Mouse (Mus musculus) liver, embryonic 11.5 days (tissue): ENCODE data around the gene Efna2. TPM values are rescaled to one million over a fixed set of nuclear protein-coding genes. Genes with fewer than 3 reads are reported as not detected.

ENCODE experiments used
- ATAC-seq: fragments of 200-750 bp; cut with Nextera tagmentation; replicated peaks from 2 replicates; pipeline ENCODE4 v1.8.0; 2017; ENCODE audit warnings: moderate number of reproducible peaks, mild to moderate bottlenecking, moderate TSS enrichment, moderate library complexity; ENCODE audit not compliant: low FRiP score
- DNase-seq: peaks from one replicate; pipeline ENCODE4 v3.0.0-alpha.2; 2017; ENCODE audit warnings: low spot score
- H3K27ac ChIP-seq: fragments of 300-500 bp; sonication (generic); 2 replicates; pipeline ENCODE4 v1.5.1; 2014; ENCODE audit warnings: mild to moderate bottlenecking, low read depth, low read length, control low read depth
- H3K27me3 ChIP-seq: fragments of 300-500 bp; sonication (generic); replicated peaks from 2 replicates; pipeline ENCODE4 v1.6.1; 2014; ENCODE audit warnings: low read length, mixed read lengths; ENCODE audit not compliant: control insufficient read depth, insufficient read depth
- H3K36me3 ChIP-seq: fragments of 300-500 bp; sonication (generic); 2 replicates; pipeline ENCODE4 v1.6.1; 2014; ENCODE audit warnings: mild to moderate bottlenecking, low read length, moderate library complexity, mixed read lengths; ENCODE audit not compliant: control insufficient read depth, insufficient read depth
- H3K4me1 ChIP-seq: fragments of 300-500 bp; sonication (generic); replicated peaks from 2 replicates; pipeline ENCODE4 v1.6.1; 2014; ENCODE audit warnings: low read length, mixed read lengths; ENCODE audit not compliant: control insufficient read depth, insufficient read depth
- H3K4me2 ChIP-seq: fragments of 300-500 bp; sonication (generic); 2 replicates; pipeline ENCODE4 v1.6.1; 2014; ENCODE audit warnings: mild to moderate bottlenecking, control low read depth, moderate library complexity
- H3K4me3 ChIP-seq: fragments of 300-500 bp; sonication (generic); 2 replicates; pipeline ENCODE4 v1.5.1; 2014; ENCODE audit warnings: low read depth, low read length, control low read depth
- H3K9ac ChIP-seq: fragments of 300-500 bp; sonication (generic); 2 replicates; pipeline ENCODE4 v1.6.1; 2014; ENCODE audit warnings: low read depth, low read length, control low read depth
- H3K9me3 ChIP-seq: fragments of 300-500 bp; sonication (generic); 2 replicates; pipeline ENCODE4 v1.6.1; 2016; ENCODE audit warnings: low read length, inconsistent platforms, mixed read lengths; ENCODE audit not compliant: control insufficient read depth
- WGBS: fragments of 180-500 bp; shearing (Covaris S2); extraction: QIAGEN DNeasy Blood & Tissue Kit; methylation state at CpG from one replicate; pipeline ENCODE4 v1.1.7; 2014; 5-methylcytosine and 5-hydroxymethylcytosine counted together
- polyA plus RNA-seq: library from polyadenylated mRNA; unstranded; fragments of >200 nt; fragmentation: Nextera tagmentation; extraction: Ambion mirVana; gene quantifications from 2 replicates; pipeline ENCODE4 v1.2.1, GENCODE M21; 2014

Efna2 gene
- polyA plus RNA-seq, 1 experiment from 2014 or later, result 10.7 TPM

DNA sequence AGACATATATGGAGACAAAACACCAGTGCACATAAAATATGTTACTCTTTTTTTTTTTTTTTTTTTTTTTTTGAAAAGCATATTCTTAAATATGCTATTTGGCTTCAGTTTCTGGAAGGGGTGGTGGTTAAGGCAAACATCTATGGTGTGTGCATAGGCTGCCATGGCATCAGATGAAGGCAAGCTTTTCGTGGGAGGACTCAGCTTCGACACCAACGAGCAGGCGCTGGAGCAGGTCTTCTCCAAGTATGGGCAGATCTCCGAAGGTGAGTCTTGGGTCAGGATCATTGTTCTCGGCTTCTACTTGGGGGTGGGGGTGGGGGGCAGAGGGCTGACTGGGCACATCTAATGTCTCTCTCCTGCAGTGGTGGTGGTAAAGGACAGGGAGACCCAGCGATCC, 9.6 kb upstream of the Efna2 start:
- DNase-seq (no peak), ATAC-seq (no peak)
- WGBS, result 95% methylated on average over 7 of the region's 7 CpGs
- Histone ChIP-seq H3K27ac (no peak overlapping the region), H3K36me3 (peaks cover 22% of the 10 kb centered on the region), H3K9me3 (no peaks in the 10 kb centered on the region), H3K4me2 (no peak overlapping the region), H3K27me3 (no peaks in the 10 kb centered on the region), H3K4me3 (peak overlapping the region; percentile 14; the same call in 1 of the 2 replicates), H3K9ac (no peak overlapping the region), H3K4me1 (peaks cover 37% of the 10 kb centered on the region)

DNA sequence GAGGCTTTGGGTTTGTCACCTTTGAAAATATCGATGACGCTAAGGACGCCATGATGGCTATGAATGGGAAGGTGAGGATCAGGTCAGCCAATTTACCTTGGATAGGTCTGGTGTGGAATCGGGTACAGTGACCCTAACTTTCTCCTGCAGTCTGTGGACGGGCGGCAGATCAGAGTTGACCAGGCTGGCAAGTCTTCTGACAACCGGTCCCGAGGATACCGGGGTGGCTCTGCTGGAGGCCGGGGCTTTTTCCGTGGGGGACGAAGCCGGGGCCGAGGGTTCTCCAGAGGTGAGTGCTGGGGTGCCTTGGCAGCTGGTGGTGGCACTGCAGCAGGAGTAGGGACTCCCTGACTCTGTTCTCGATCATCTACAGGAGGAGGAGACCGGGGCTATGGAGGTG, 9.2 kb upstream of the Efna2 start:
- peaks cover 22% of the 10 kb centered on the region for H3K36me3 ChIP-seq
- no peak for DNase-seq
- no peak for ATAC-seq
- WGBS, result 96% methylated on average over 16 of the region's 16 CpGs
- H3K4me2 ChIP-seq, result no peak overlapping the region
- H3K27ac ChIP-seq, result no peak overlapping the region
- H3K9ac ChIP-seq, result no peak overlapping the region
- no peaks in the 10 kb centered on the region for H3K27me3 ChIP-seq
- no peak overlapping the region for H3K4me3 ChIP-seq
- H3K9me3 ChIP-seq, result no peaks in the 10 kb centered on the region
- H3K4me1 ChIP-seq, result peaks cover 36% of the 10 kb centered on the region

DNA sequence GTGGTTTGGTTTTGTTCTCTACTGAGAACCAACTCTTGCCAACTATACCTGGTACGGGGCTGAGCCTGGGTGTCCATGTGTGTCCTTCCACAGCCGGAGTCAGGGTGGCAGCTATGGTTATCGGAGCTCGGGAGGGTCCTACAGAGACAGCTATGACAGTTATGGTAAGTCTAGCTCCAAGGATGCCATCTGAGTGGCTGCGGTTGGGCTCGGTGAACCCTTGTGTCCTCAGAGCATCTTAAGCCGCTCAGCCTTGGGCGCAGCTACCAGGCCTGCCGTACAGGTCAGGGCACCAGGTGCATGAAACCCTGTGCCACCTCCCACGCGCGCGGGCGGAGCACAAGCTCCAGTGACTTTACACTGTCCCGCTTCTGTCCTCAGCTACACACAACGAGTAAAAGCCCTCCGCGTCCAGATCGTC, 8.7 kb upstream of the Efna2 start:
- Histone ChIP-seq H3K4me1 (peaks cover 31% of the 10 kb centered on the region), H3K27me3 (no peaks in the 10 kb centered on the region), H3K9me3 (no peaks in the 10 kb centered on the region), H3K9ac (no peak overlapping the region), H3K4me3 (no peak overlapping the region), H3K36me3 (peaks cover 22% of the 10 kb centered on the region), H3K27ac (no peak overlapping the region), H3K4me2 (no peak overlapping the region)
- ATAC-seq, result no peak
- DNase-seq, result no peak
- WGBS, result 95% methylated on average over 19 of the region's 19 CpGs

DNA sequence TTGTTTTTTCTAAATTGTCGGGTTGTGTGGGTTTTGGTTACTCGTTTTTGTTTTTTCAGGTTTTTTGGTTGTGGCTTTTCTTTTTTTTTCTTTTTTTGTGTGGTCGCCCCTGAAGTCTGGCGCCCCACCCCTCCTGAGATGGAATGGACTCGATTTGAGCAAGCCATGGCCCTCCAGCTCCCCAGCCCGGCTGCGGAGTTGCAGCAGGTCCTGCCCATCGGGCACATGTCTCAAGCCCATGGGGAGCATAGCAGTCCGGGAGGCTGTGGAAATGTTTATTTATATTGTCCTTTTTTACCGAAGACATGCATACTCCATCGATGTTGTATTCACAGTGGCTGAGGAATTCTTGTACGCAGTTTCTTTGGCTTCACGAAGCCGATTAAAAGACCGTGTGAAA, 8.0 kb upstream of the Efna2 start:
- no peaks in the 10 kb centered on the region for H3K27me3 ChIP-seq
- H3K4me1 ChIP-seq, result peaks cover 25% of the 10 kb centered on the region
- no peak for DNase-seq
- whole genome bisulfite sequencing, result 90% methylated on average over 15 of the region's 15 CpGs
- ATAC-seq, result no peak
- H3K9me3 ChIP-seq, result no peaks in the 10 kb centered on the region
- H3K27ac ChIP-seq, result no peak overlapping the region
- H3K4me2 ChIP-seq, result no peak overlapping the region; the same call in 1 of the 2 replicates
- H3K36me3 ChIP-seq, result peaks cover 22% of the 10 kb centered on the region
- H3K4me3 ChIP-seq, result peak overlapping the region; percentile 18
- no peak overlapping the region for H3K9ac ChIP-seq

GRCm38 (mm10) chr10:80171760-80172526, 7.3 kb upstream of the Efna2 start:
- Histone ChIP-seq H3K9ac (peak overlapping the region; percentile 79), H3K4me3 (peak overlapping the region; percentile 65), H3K9me3 (no peaks in the 10 kb centered on the region), H3K4me1 (peaks cover 19% of the 10 kb centered on the region), H3K27ac (peak overlapping the region; percentile 92), H3K4me2 (peak overlapping the region; percentile 85), H3K36me3 (peaks cover 22% of the 10 kb centered on the region), H3K27me3 (no peaks in the 10 kb centered on the region)
- ATAC-seq (no peak), DNase-seq (no peak)
- WGBS, result 87% methylated on average over 45 of the region's 45 CpGs

DNA sequence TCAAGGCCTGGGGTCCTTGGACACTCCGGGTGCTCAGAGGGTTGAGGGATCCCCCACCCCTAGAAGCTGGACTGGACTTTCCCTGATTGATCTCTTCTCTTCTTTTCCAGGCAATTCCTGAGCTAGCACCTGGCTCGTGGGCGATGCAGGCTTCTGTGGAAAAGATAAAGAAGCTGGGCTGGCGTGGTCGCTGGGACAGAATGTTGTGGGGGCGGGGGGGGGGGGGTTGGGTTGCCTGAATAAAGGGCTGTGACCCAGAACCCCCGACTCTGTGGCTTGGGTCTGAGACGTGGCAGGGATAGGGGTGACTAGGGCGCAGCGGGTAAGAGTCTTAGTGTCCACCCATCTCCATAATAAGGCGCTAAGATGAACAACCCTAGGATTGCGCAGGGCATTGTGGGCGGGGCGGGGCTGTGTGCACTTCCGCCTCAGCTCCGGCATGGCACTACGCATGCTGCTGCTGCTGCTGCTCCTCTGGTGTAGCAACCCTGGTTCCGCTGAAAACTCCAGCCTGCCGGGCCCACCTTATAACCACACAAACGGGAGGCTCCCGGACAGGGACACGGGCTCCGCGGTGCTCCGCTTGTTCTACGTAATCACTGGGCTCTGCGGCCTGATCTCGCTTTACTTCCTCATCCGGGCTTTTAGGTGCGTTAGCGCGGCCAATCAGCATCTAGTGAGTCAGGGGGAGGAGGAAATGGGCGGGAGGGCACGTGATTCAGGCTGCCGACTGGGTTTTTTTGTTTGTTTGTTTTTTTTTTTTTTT, 6.6 kb upstream of the Efna2 start, which contains the start of gene 1600002K03Rik:
Gene 1600002K03Rik, plus strand, starts transcription at position 418 of the 766 bp plus-strand sequence.
- Histone ChIP-seq H3K27ac (peak within 1 kb of the TSS; percentile 92), H3K4me2 (peak within 1 kb of the TSS; percentile 85), H3K36me3 (peaks cover 22% of the 10 kb centered on the region), H3K4me1 (peaks cover 16% of the 10 kb centered on the region), H3K9ac (peak within 1 kb of the TSS; percentile 79), H3K27me3 (no peaks in the 10 kb centered on the region), H3K4me3 (peak within 1 kb of the TSS; percentile 65), H3K9me3 (no peaks in the 10 kb centered on the region)
- DNase-seq, result peak; percentile 92
- peak; percentile 80 for ATAC-seq
- WGBS, result 5% methylated on average over 35 of the region's 35 CpGs

DNA sequence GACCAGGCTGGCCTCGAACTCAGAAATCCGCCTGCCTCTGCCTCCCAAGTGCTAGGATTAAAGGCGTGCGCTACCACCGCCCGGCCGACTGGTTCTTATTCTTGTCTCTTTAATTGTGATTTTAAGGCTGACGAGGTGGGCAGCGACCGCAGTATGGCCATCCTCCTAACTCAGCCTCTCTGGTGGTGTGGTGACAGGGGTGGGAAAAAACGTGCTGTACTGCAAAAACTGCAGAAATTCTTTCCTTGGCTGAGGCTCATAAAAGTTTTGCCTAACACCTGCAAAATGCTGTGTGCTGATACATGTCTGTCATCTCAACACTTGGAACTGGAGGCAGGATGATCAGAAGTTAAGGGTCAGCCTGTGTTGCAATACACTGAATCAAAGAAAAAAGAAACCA, 5.9 kb upstream of the Efna2 start:
- peaks cover 2% of the 10 kb centered on the region; the same call in 1 of the 2 replicates for H3K27me3 ChIP-seq
- ATAC-seq (no peak), DNase-seq (no peak)
- WGBS, result 5% methylated on average over 11 of the region's 11 CpGs
- H3K9me3 ChIP-seq, result no peaks in the 10 kb centered on the region
- H3K4me3 ChIP-seq, result peak overlapping the region; percentile 65
- H3K27ac ChIP-seq, result peak overlapping the region; percentile 44
- peaks cover 22% of the 10 kb centered on the region for H3K36me3 ChIP-seq
- peak overlapping the region; percentile 85 for H3K4me2 ChIP-seq
- H3K9ac ChIP-seq, result peak overlapping the region; percentile 79
- peaks cover 16% of the 10 kb centered on the region for H3K4me1 ChIP-seq

DNA sequence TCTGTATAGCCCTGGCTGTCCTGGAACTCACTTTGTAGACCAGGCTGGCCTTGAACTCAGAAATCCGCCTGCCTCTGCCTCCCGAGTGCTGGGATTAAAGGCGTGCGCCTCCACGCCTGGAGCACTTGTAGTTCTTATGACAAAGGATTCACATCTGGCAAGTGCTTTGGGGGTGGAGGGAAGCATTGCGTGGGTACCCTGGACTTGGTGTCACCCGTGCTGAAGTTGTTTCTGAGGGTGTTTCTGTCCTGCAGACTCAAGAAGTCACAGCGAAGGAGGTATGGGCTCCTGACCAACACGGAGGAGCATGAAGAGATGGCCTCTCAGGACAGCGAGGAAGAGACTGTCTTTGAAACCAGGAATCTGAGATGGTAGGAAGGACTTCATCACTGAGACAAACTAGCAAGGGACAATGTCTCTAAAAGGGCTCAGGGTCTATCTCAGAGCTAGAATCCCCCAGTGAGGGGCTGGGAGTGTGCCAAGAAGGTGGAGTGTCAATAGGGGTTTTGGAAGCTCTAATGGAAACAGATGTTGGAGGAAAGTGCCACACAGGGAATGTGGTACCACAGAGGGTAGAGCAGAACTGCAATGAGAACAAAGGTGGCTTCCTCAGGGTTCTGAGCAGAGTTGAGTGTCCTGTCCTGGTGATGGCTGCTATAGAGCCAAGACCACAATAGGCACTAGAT, 5.2 kb upstream of the Efna2 start:
- H3K27ac ChIP-seq, result no peak overlapping the region; the same call in none of the 2 replicates
- no peaks in the 10 kb centered on the region for H3K9me3 ChIP-seq
- H3K27me3 ChIP-seq, result peaks cover 8% of the 10 kb centered on the region
- H3K9ac ChIP-seq, result no peak overlapping the region
- peak overlapping the region; percentile 85 for H3K4me2 ChIP-seq
- H3K4me3 ChIP-seq, result no peak overlapping the region; the same call in 1 of the 2 replicates
- 82% methylated on average over 10 of the region's 10 CpGs for WGBS
- DNase-seq (no peak), ATAC-seq (no peak)
- H3K36me3 ChIP-seq, result peaks cover 22% of the 10 kb centered on the region
- peaks cover 14% of the 10 kb centered on the region for H3K4me1 ChIP-seq
